Mouse (Mus musculus): ENCODE data around the gene Prmt8. TPM values are rescaled to one million over a fixed set of nuclear protein-coding genes. Genes with fewer than 3 reads are reported as not detected.

The Prmt8 gene
- total and polyA plus RNA-seq, 3 experiments, result not detected

DNA sequence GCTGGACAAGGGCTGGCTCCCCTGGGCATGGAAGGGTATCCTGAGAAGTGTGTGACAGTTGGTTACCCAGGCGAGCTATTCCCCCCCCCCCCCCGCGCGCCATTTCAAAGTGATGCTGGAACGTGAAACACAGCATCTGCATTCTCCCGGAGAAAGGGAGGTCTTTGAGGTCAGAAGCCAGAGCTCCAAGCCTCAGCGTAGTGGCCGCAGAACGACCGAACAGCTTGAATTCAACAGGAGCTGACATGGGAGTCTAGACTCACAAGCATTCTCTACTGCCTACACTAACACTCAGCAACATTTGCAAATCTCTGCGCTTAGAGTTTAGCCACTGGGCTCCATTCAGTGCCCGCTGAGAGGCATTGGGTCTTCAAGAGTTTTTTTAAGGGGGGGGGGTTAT lies 32.9 kb upstream of the Prmt8 start:
- TF ChIP-seq ZKSCAN1 (IDR thresholded peaks at IDR 0.05; ENCODE audit: low read depth, low read length) (no peak), USF2 (IDR thresholded peaks at IDR 0.05; ENCODE audit: borderline replicate concordance in 1 of 2, insufficient read depth in 1 of 2, low read depth in 1 of 2, low read length in 2 of 2) (no peak), RCOR1 (IDR thresholded peaks at IDR 0.05; ENCODE audit: low read depth, low read length) (no peak), SMC3 (IDR thresholded peaks at IDR 0.05; ENCODE audit: low read depth, low read length) (no peak), HCFC1 (IDR thresholded peaks at IDR 0.05; ENCODE audit: low read depth, low read length) (no peak), KAT2A (conservative IDR thresholded peaks at IDR 0.05; ENCODE audit: low read depth, low read length) (no peak), TBP (IDR thresholded peaks at IDR 0.05; ENCODE audit: low read depth, low read length) (no peak), CHD1 (IDR thresholded peaks at IDR 0.05; ENCODE audit: low read depth, low read length) (no peak), TCF12 (IDR thresholded peaks at IDR 0.05; ENCODE audit: low read depth, low read length) (no peak)
- H3K27me3 ChIP-seq (ENCODE audit: control insufficient read depth in 1 of 2, insufficient read depth in 2 of 2, low read length in 2 of 2), result no peaks in the 10 kb centered on the region
- no peaks in the 10 kb centered on the region for H3K79me2 ChIP-seq (ENCODE audit: control insufficient read depth, insufficient read depth, low read length, poor library complexity)
- H3K9me3 ChIP-seq (replicated peaks; ENCODE audit: insufficient read depth, low read length), result no peaks in the 10 kb centered on the region
- H3K4me3 ChIP-seq (ENCODE audit: control insufficient read depth in 1 of 2, insufficient read depth in 1 of 2, low read depth in 2 of 2, low read length in 2 of 2), result no peak overlapping the region
- DNase-seq (ENCODE audit: low read depth, low spot score), result no peak
- no peaks in the 10 kb centered on the region for H3K4me1 ChIP-seq (ENCODE audit: control insufficient read depth in 1 of 2, insufficient read depth in 2 of 2, low read length in 2 of 2)
- H3K27ac ChIP-seq (ENCODE audit: control insufficient read depth, low read depth, low read length), result no peak overlapping the region
- H3K9ac ChIP-seq (ENCODE audit: control insufficient read depth, low read depth, low read length, poor library complexity, severe bottlenecking), result no peak overlapping the region
- H3K36me3 ChIP-seq (ENCODE audit: control insufficient read depth in 1 of 2, insufficient read depth in 2 of 2, low read length in 2 of 2), result no peaks in the 10 kb centered on the region

DNA sequence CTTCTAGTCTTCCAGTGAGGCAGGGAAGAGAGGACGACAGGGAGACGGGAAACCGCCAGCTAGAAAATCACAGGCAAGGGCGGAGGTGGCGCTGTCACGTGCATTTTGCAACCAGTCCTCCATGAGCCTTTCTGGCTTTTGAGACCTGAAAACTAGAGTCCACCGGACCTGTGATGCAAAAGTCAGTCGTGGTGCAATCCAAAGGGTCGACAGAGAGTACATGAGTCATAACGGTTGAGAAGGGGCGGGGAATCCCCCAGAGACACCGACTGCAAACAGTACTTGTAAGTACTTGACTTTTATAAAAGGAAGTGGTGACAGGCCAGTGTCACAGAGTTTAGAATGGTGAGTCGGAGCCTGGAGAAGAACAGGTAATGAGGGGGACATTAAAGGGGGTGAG lies 20.8 kb upstream of the Prmt8 start:
- H3K9ac ChIP-seq (ENCODE audit: control insufficient read depth, low read depth, low read length, poor library complexity, severe bottlenecking), result no peak overlapping the region
- no peaks in the 10 kb centered on the region for H3K36me3 ChIP-seq (ENCODE audit: control insufficient read depth in 1 of 2, insufficient read depth in 2 of 2, low read length in 2 of 2)
- no peaks in the 10 kb centered on the region for H3K4me1 ChIP-seq (ENCODE audit: control insufficient read depth in 1 of 2, insufficient read depth in 2 of 2, low read length in 2 of 2)
- H3K79me2 ChIP-seq (ENCODE audit: control insufficient read depth, insufficient read depth, low read length, poor library complexity), result no peaks in the 10 kb centered on the region
- H3K27me3 ChIP-seq (ENCODE audit: control insufficient read depth in 1 of 2, insufficient read depth in 2 of 2, low read length in 2 of 2), result no peaks in the 10 kb centered on the region
- TF ChIP-seq CHD1 (IDR thresholded peaks at IDR 0.05; ENCODE audit: low read depth, low read length) (no peak), RAD21 (IDR thresholded peaks at IDR 0.05; ENCODE audit: low read depth, low read length) (no peak), TCF12 (IDR thresholded peaks at IDR 0.05; ENCODE audit: low read depth, low read length) (no peak), NRF1 (IDR thresholded peaks at IDR 0.05; ENCODE audit: insufficient read depth, low read depth, low read length, poor library complexity, severe bottlenecking) (no peak), USF2 (IDR thresholded peaks at IDR 0.05; ENCODE audit: borderline replicate concordance in 1 of 2, insufficient read depth in 1 of 2, low read depth in 1 of 2, low read length in 2 of 2) (no peak), TAL1 (IDR thresholded peaks at IDR 0.05; ENCODE audit: low read length) (no peak), CHD2 (IDR thresholded peaks at IDR 0.05; ENCODE audit: low read length) (no peak), SIN3A (IDR thresholded peaks at IDR 0.05; ENCODE audit: low read length) (no peak), E2F4 (IDR thresholded peaks at IDR 0.05; ENCODE audit: borderline replicate concordance, low read depth, low read length) (no peak), NELFE (IDR thresholded peaks at IDR 0.05; ENCODE audit: low read depth, low read length) (no peak), JUND (IDR thresholded peaks at IDR 0.05; ENCODE audit: low read depth, low read length) (no peak), POLR2AphosphoS2 (IDR thresholded peaks at IDR 0.05; ENCODE audit: low read length) (no peak), MAX (IDR thresholded peaks at IDR 0.05; ENCODE audit: low read length) (no peak)
- no peak overlapping the region for H3K27ac ChIP-seq (ENCODE audit: control insufficient read depth, low read depth, low read length)
- no peaks in the 10 kb centered on the region for H3K9me3 ChIP-seq (replicated peaks; ENCODE audit: insufficient read depth, low read length)
- no peak overlapping the region for H3K4me3 ChIP-seq (ENCODE audit: control insufficient read depth in 1 of 2, insufficient read depth in 1 of 2, low read depth in 2 of 2, low read length in 2 of 2)
- DNase-seq (ENCODE audit: low read depth, low spot score), result no peak
